Mouse (Mus musculus) limb, embryonic 11.5 days (tissue): ENCODE results near the gene Cul3. TPM values are rescaled to one million over a fixed set of nuclear protein-coding genes. Genes with fewer than 3 reads are reported as not detected.

Experiments used
- ATAC-seq: fragments of 200-750 bp; cut with Nextera tagmentation; 2 replicates; pipeline ENCODE4 v1.8.0; 2017; ENCODE audit warnings: low read depth; ENCODE audit not compliant: insufficient number of reproducible peaks, low FRiP score, low TSS enrichment
- DNase-seq: peaks from one replicate; pipeline ENCODE4 v3.0.0-alpha.2; 2015; ENCODE audit warnings: low spot score
- H3K27ac ChIP-seq: fragments of 300-500 bp; sonication (generic); replicated peaks from 2 replicates; pipeline ENCODE4 v1.5.1; 2014; ENCODE audit warnings: low read depth, mild to moderate bottlenecking, low read length
- H3K27me3 ChIP-seq: fragments of 300-500 bp; sonication (generic); 2 replicates; pipeline ENCODE4 v1.6.1; 2014; ENCODE audit warnings: mild to moderate bottlenecking, low read length, mixed read lengths; ENCODE audit not compliant: control insufficient read depth, insufficient read depth
- H3K36me3 ChIP-seq: fragments of 300-500 bp; sonication (generic); 2 replicates; pipeline ENCODE4 v1.6.1; 2014; ENCODE audit warnings: mild to moderate bottlenecking, low read length, moderate library complexity, mixed read lengths; ENCODE audit not compliant: control insufficient read depth, insufficient read depth
- H3K4me1 ChIP-seq: fragments of 300-500 bp; sonication (generic); 2 replicates; pipeline ENCODE4 v1.6.1; 2014; ENCODE audit warnings: low read length, mixed read lengths; ENCODE audit not compliant: control insufficient read depth, insufficient read depth
- H3K4me2 ChIP-seq: fragments of 300-500 bp; sonication (generic); 2 replicates; pipeline ENCODE4 v1.6.1; 2014; ENCODE audit warnings: low read depth, mild to moderate bottlenecking, moderate library complexity; ENCODE audit not compliant: severe bottlenecking
- H3K4me3 ChIP-seq: fragments of 300-500 bp; sonication (generic); 2 replicates; pipeline ENCODE4 v1.5.1; 2014; ENCODE audit warnings: low read depth, low read length
- H3K9ac ChIP-seq: fragments of 300-500 bp; sonication (generic); 2 replicates; pipeline ENCODE4 v1.6.1; 2014; ENCODE audit warnings: mild to moderate bottlenecking, low read length
- H3K9me3 ChIP-seq: fragments of 300-500 bp; sonication (generic); 2 replicates; pipeline ENCODE4 v1.6.1; 2016; ENCODE audit warnings: low read length; ENCODE audit not compliant: control insufficient read depth
- WGBS: fragments of 180-500 bp; shearing (Covaris S2); extraction: QIAGEN DNeasy Blood & Tissue Kit; methylation state at CpG from one replicate; pipeline ENCODE4 v1.1.7; 2014; 5-methylcytosine and 5-hydroxymethylcytosine counted together
- polyA plus RNA-seq: library from polyadenylated mRNA; unstranded; fragments of >200 nt; fragmentation: Nextera tagmentation; extraction: Ambion mirVana; gene quantifications from 2 replicates; pipeline ENCODE4 v1.2.1, GENCODE M21; 2014

The Cul3 gene
- polyA plus RNA-seq, 1 experiment from 2014 or later, result 51.9 TPM

DNA sequence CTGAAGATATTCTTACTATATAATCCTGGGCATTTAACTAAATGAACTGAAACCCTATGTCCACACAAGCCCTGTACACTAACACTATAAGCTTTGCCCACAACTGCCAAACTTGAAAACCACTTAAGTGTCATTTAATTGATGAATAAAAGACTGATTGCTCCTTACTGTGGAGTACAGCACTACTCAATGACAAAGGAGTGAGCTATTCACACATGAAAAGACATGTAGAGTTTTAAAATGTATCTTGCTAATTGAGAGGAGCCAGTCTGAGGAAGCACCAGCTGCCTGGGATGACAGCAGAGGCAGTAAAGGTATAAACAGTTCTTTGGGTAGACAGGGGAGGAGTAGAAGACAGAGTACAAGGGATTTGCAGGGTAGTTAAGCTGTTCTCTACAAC lies 87.0 kb downstream of the Cul3 start:
- Histone ChIP-seq H3K9ac (no peak overlapping the region), H3K4me3 (no peak overlapping the region), H3K4me1 (no peaks in the 10 kb centered on the region), H3K9me3 (no peaks in the 10 kb centered on the region), H3K36me3 (no peaks in the 10 kb centered on the region), H3K4me2 (no peak overlapping the region), H3K27ac (no peak overlapping the region), H3K27me3 (no peaks in the 10 kb centered on the region)
- DNase-seq, result no peak
- ATAC-seq, result no peak

DNA sequence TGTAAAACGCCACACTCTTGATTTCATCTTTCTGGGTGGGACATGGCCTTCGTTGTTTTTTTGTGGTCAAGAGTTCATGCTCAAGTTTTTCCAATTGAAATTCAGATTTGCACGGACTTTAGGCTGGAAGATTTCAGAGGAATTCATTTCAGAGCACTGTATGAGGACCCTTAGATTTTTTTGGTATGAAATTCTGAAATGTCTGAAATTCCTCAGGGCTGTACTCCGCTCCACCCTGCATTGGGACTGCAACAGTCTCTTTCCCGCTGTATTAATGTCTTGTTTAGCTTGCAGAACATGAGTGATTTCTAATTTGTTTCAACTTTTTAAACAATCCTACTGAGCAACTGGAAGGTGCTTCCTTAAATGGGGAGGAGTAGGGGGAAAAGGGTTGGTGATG lies 90.0 kb downstream of the Cul3 start:
- H3K27me3 ChIP-seq, result no peaks in the 10 kb centered on the region
- DNase-seq (no peak), ATAC-seq (no peak)
- no peak overlapping the region for H3K27ac ChIP-seq
- no peak overlapping the region for H3K9ac ChIP-seq
- H3K4me3 ChIP-seq, result no peak overlapping the region
- WGBS, result 93% methylated on average over 5 of the region's 5 CpGs
- no peak overlapping the region for H3K4me2 ChIP-seq
- no peaks in the 10 kb centered on the region for H3K9me3 ChIP-seq
- no peaks in the 10 kb centered on the region for H3K4me1 ChIP-seq
- no peaks in the 10 kb centered on the region for H3K36me3 ChIP-seq

DNA sequence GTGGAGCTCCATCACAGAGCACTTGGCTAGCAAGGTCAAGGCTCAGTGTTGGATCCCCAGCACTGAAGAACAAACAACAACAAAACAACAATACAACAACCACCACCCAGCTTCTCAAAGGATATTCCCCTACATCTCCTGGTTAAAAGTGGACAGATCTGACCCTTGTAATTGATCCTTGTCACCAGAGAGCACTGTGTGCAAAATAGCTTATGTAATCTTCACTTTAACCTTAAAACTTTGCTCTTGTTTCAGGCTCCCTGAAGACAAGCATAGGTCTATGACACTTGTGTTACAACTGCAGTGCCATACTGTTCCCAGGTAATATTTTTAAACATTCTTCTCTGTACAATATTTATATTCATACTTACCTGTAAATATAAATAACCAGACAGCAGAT lies 93.1 kb downstream of the Cul3 start:
- DNase-seq (no peak), ATAC-seq (no peak)
- Histone ChIP-seq H3K36me3 (no peaks in the 10 kb centered on the region), H3K4me1 (no peaks in the 10 kb centered on the region), H3K9me3 (no peaks in the 10 kb centered on the region), H3K4me3 (no peak overlapping the region), H3K27me3 (no peaks in the 10 kb centered on the region), H3K27ac (no peak overlapping the region), H3K4me2 (no peak overlapping the region), H3K9ac (no peak overlapping the region)

DNA sequence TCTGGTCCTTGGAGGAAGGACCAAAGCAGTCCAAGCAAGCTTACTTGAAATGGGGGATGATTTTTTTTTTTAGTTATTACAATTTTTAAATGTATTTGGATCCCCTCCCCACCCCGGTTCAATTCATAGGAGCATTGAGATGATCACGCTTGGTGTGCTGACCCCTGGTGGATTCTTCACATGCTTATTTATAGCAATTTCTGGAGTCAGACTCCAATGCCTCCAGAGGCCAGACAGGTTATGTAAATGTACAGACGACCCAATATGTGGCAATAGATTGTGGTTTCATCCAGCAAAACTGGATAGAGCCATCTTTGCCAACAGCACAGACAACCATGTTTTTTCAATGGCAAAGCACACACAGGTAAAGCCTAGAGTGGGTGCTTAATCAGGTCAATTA lies 96.2 kb downstream of the Cul3 start:
- Histone ChIP-seq H3K9me3 (no peaks in the 10 kb centered on the region), H3K27ac (no peak overlapping the region), H3K4me2 (no peak overlapping the region), H3K36me3 (no peaks in the 10 kb centered on the region), H3K27me3 (no peaks in the 10 kb centered on the region), H3K9ac (no peak overlapping the region), H3K4me3 (no peak overlapping the region), H3K4me1 (no peaks in the 10 kb centered on the region)
- DNase-seq (no peak), ATAC-seq (no peak)
- 74% methylated on average over 3 of the region's 3 CpGs for WGBS

DNA sequence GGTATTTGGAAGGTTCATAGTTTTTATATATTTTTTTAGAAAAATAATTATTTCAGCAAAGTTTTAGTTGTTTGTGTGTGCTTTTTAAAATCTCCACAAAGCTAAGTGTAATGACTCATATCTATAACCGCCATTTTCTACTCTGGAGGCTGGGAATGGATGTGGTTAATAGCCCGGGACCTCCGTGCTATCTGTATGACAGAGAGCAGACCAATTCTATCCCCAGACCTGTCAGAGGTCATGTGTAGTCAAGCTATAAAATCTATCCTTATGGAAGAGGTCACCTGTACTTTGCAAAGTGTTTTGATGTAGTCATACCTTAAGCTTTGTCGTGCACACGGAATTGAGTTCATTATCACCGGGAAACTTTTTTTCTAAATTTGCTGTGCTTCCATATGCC lies 98.7 kb downstream of the Cul3 start:
- Histone ChIP-seq H3K27me3 (no peaks in the 10 kb centered on the region), H3K9ac (no peak overlapping the region), H3K9me3 (no peaks in the 10 kb centered on the region), H3K4me1 (no peaks in the 10 kb centered on the region), H3K36me3 (no peaks in the 10 kb centered on the region), H3K4me3 (no peak overlapping the region), H3K27ac (no peak overlapping the region), H3K4me2 (no peak overlapping the region)
- 93% methylated on average over 6 of the region's 6 CpGs for WGBS
- DNase-seq (no peak), ATAC-seq (no peak)

DNA sequence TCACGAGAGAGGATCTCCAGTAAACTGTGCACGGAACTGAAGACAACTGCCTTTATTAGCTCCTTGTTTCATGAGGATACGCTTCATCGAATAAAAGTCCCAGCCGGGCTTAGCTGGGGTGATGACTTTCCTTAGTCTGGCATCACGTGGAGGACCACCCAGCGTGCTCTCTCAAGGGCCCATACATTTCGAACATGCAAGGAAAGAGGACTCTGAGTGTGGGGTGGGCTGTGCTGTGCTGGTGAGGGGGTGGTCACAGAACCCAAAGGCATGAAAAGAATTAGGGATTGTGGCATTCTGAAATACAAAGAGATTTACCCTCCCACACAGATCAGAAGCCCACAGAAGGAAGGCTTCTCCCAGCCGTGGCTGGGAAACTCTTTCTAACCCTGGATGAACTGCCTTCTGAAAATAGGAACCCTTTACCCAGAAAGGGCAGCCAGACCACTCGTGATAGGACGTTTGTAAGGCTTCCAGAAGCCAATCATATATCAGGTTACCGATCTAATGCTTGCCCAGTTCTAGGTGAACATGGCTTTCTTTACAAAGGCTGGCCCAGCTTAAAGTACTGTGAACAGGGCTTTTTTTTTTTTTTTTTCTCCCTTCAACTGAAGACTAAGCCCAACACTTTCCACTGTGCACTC lies 100.1 kb downstream of the Cul3 start:
- Histone ChIP-seq H3K36me3 (no peaks in the 10 kb centered on the region), H3K4me1 (no peaks in the 10 kb centered on the region), H3K27ac (no peak overlapping the region), H3K9me3 (no peaks in the 10 kb centered on the region), H3K4me2 (no peak overlapping the region), H3K9ac (no peak overlapping the region), H3K4me3 (no peak overlapping the region), H3K27me3 (no peaks in the 10 kb centered on the region)
- ATAC-seq, result no peak
- no peak for DNase-seq
- WGBS, result 57% methylated on average over 12 of the region's 12 CpGs

DNA sequence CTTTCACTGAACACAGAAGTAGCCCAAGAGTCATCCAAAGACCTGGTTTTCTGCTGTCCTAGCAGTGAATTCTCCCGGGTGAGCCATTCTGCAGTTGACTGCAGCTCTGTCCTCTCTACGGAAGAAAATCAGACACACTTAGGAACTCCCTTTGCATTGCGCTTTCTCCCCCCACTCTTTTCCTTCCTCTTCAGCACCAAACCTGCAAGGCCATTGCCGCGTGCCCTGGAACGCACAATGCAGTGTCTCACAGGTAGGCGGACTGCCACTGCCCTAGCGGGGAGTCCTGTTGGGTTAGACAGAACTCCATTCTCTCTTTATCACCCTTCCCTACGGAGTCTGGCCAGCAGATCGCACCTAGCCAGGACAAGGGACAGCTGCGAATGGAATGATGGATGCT lies 100.8 kb downstream of the Cul3 start:
- Histone ChIP-seq H3K4me3 (no peak overlapping the region), H3K27me3 (no peaks in the 10 kb centered on the region), H3K4me2 (no peak overlapping the region), H3K27ac (no peak overlapping the region), H3K9ac (no peak overlapping the region), H3K4me1 (no peaks in the 10 kb centered on the region), H3K9me3 (no peaks in the 10 kb centered on the region), H3K36me3 (no peaks in the 10 kb centered on the region)
- ATAC-seq, result no peak
- WGBS, result 84% methylated on average over 11 of the region's 11 CpGs
- no peak for DNase-seq

DNA sequence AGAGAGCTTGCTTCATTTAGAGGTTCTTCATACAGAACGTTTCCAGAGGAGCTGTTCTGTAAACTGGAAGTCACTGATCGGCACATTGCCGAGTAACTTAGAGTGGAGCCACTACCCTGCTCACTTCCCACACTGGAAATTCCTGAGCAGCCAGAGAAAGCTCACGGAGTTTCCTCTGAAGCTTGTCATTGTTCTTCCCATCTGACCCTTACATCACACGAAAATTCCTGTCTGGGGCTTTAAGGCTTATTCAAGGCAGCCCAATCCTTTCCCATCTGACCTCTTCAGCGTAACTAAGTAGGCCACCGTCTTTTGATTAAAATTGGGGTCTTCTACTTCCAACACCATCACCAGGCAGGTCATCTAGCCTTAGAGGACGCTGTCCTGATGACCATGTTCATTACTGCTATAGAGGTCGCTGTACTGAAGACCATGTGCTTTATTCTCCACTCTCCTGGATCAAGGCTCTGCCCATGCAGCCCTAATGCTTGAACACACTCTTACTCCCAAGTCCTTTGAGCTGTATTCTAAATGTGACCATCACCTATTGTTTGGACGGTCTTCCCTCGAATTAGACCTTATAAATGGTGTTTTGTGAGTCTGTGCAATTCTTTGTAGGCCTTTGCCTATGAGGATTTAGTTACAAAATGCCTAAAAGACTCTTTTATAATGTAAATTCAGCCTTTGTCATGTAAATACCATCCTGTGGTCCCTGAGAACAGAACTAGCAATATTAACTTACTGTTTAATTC lies 103.2 kb downstream of the Cul3 start:
- no peak overlapping the region for H3K4me2 ChIP-seq
- no peak overlapping the region for H3K9ac ChIP-seq
- ATAC-seq, result no peak
- H3K4me1 ChIP-seq, result no peaks in the 10 kb centered on the region
- WGBS, result 78% methylated on average over 11 of the region's 11 CpGs
- H3K27ac ChIP-seq, result no peak overlapping the region
- no peaks in the 10 kb centered on the region for H3K27me3 ChIP-seq
- no peak for DNase-seq
- H3K9me3 ChIP-seq, result no peaks in the 10 kb centered on the region
- H3K36me3 ChIP-seq, result no peaks in the 10 kb centered on the region
- H3K4me3 ChIP-seq, result no peak overlapping the region

DNA sequence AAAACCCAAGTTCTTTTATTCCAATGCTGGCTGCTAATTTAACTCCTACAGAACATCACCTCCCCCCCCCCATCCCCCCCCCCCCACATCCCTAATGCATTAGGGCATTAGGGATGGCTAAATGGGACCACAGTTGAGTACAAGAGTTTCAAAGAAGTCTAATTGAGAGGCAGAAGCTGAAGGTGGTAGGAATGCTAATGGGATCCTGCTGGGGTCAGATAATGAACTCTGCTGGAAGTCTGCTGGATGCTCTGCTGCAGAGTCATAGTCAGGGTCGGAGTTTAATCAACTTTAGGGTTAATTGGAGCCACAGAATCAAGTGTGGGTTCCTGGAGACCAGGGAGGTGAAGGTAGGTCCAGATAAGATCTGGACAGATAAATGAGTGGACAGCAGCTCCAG lies 104.2 kb downstream of the Cul3 start:
- no peak overlapping the region for H3K27ac ChIP-seq
- H3K9ac ChIP-seq, result no peak overlapping the region
- H3K4me3 ChIP-seq, result no peak overlapping the region
- no peaks in the 10 kb centered on the region for H3K9me3 ChIP-seq
- ATAC-seq (no peak), DNase-seq (no peak)
- H3K4me2 ChIP-seq, result no peak overlapping the region
- WGBS, result 9% methylated on average over 1 of the region's 1 CpGs
- H3K36me3 ChIP-seq, result no peaks in the 10 kb centered on the region
- no peaks in the 10 kb centered on the region for H3K27me3 ChIP-seq
- no peaks in the 10 kb centered on the region for H3K4me1 ChIP-seq
